Mouse (Mus musculus): ENCODE results near the gene Npas2. TPM values are rescaled to one million over a fixed set of nuclear protein-coding genes. Genes with fewer than 3 reads are reported as not detected.

Gene Npas2
- polyA plus RNA-seq, 1 experiment from 2014 or later = 0.86 TPM

GRCm38 (mm10) chr1:39228401-39228800, 34.9 kb downstream of the Npas2 start:
- H3K4me1 ChIP-seq = no peaks in the 10 kb centered on the region
- no peaks in the 10 kb centered on the region for H3K9me3 ChIP-seq
- no peak overlapping the region for H3K4me3 ChIP-seq
- H3K27ac ChIP-seq = no peak overlapping the region
- no peaks in the 10 kb centered on the region for H3K36me3 ChIP-seq
- no peak overlapping the region for H3K9ac ChIP-seq
- 93% methylated on average over 5 of the region's 5 CpGs for WGBS
- no peak overlapping the region for H3K4me2 ChIP-seq (replicated peaks)
- no peak for ATAC-seq (ENCODE audit: insufficient number of reproducible peaks, insufficient read depth, low FRiP score, low TSS enrichment)
- H3K27me3 ChIP-seq = no peaks in the 10 kb centered on the region

DNA sequence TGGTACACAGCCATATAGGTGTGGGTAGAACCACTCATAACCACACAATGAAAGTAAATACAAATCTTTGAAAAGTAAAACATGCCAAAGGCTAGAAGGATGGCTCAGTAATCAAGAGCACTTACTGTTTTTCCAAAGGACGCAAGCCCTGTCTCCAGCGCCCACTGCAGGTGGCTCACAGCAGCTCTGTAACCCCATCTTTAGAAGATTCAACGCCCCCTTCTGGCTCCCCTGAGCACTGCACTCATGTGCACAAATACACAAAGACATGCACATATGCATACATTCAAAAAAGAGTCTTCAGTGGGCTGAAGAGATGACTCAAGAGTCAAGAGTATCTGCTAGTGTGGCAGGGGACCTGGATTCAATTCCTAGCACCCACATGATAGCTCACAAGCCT, 36.5 kb downstream of the Npas2 start:
- Histone ChIP-seq H3K27me3 (no peaks in the 10 kb centered on the region), H3K9ac (no peak overlapping the region), H3K4me2 (replicated peaks) (no peak overlapping the region), H3K27ac (no peak overlapping the region), H3K4me3 (no peak overlapping the region), H3K4me1 (no peaks in the 10 kb centered on the region), H3K9me3 (no peaks in the 10 kb centered on the region), H3K36me3 (no peaks in the 10 kb centered on the region)
- 73% methylated on average over 3 of the region's 3 CpGs for WGBS
- no peak for ATAC-seq (ENCODE audit: insufficient number of reproducible peaks, insufficient read depth, low FRiP score, low TSS enrichment)

GRCm38 (mm10) chr1:39234815-39235449, 41.4 kb downstream of the Npas2 start:
- Histone ChIP-seq H3K4me2 (replicated peaks) (no peak overlapping the region), H3K9me3 (no peaks in the 10 kb centered on the region), H3K27me3 (no peaks in the 10 kb centered on the region), H3K4me3 (no peak overlapping the region), H3K36me3 (no peaks in the 10 kb centered on the region), H3K9ac (no peak overlapping the region), H3K4me1 (no peaks in the 10 kb centered on the region), H3K27ac (no peak overlapping the region)
- WGBS = 76% methylated on average over 11 of the region's 11 CpGs
- no peak for ATAC-seq (ENCODE audit: insufficient number of reproducible peaks, insufficient read depth, low FRiP score, low TSS enrichment)

DNA sequence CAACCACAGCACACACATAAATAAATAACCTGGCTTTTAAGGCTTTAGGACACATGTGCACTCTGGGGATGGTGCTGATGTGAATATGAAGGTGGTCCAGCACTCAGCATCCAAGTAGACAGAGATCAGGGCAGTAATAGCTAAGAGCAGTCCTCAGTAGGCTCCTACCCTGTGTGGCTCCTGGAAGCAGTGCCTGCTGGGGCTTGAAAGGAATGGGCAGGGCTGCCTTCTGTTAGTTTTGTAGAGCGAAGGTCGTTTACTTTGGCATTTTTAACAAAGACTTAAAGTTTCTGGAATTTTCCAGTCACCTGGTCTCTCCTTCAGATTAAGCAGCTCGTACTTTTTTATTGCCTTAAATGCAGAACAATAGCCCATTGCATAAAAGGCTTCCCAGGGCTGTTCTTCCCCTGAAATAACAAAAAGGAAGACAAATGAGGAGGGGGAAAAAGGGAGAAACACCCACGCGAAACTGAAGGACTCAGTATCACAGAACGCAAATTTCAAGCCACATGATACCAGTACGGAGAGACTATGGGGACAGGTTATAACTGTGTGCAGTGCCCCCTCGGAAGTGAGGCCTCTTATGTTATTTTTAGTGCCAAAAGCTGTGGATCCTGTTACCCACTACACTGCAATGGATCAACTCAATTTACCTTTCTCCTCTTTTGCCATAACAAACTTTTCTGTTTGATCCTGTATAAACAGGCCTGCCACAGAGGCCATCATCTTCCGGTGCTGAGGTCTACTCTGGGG, 44.1 kb downstream of the Npas2 start:
- Histone ChIP-seq H3K27ac (no peak overlapping the region), H3K4me3 (no peak overlapping the region), H3K36me3 (no peaks in the 10 kb centered on the region), H3K4me2 (replicated peaks) (no peak overlapping the region), H3K4me1 (no peaks in the 10 kb centered on the region), H3K9ac (no peak overlapping the region), H3K27me3 (no peaks in the 10 kb centered on the region), H3K9me3 (no peaks in the 10 kb centered on the region)
- WGBS = 61% methylated on average over 9 of the region's 9 CpGs
- ATAC-seq (ENCODE audit: insufficient number of reproducible peaks, insufficient read depth, low FRiP score, low TSS enrichment) = no peak

DNA sequence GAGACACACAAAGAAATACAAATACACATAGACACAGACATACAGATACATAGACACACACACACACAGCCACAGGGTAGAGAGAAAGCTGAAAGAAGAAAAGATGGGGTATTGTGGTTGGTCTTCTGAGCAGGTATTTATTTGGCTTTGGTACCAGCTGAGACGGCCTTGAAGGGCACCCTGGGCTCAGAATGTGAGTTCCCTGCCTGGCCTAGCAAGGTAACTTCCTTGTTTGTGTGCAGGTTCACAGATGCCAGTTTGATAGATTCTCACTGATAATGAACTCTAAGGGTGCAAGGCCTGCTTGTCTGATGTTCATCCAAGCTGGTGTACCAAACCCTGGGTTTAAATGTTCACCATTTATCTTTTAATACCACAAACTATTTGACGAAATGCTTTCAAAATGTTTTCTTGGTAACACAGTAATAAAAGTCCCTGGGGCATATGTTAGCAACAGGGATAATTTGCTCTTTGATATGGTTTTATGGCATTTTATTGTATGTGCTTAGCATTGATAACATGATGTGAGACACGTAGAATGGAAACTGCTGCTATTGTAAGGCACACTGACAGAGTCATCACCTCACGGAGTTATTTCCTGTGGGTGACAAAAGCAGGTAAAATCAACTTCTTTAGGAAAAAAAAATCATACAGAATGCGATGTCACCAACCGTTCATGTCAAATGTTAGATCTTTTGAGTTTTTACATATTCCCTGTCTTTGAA, 47.5 kb downstream of the Npas2 start:
- Histone ChIP-seq H3K9ac (no peak overlapping the region), H3K4me3 (no peak overlapping the region), H3K27ac (no peak overlapping the region), H3K4me1 (no peaks in the 10 kb centered on the region), H3K4me2 (replicated peaks) (no peak overlapping the region), H3K36me3 (no peaks in the 10 kb centered on the region), H3K9me3 (no peaks in the 10 kb centered on the region), H3K27me3 (no peaks in the 10 kb centered on the region)
- no peak for ATAC-seq (ENCODE audit: insufficient number of reproducible peaks, insufficient read depth, low FRiP score, low TSS enrichment)
- 85% methylated on average over 6 of the region's 6 CpGs for WGBS

DNA sequence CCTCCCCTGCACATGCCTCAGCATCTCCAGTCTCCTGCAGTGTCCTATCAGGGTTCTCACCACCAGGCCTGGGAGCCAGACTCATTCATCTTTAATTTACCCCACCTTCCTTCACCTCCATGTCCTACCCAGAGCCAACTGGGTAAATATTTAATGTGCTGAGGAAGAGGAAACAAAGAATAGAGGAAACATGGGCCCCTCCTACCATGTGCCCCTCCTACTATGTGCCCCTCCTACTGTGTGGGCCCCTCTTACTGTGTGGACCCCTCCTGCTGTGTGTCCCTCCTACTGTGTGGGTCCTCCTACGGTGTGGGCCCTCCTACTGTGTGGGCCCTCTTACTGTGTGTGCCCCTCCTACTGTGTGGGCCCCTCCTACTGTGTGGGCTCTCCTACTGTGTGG, 51.2 kb downstream of the Npas2 start:
- Histone ChIP-seq H3K27ac (no peak overlapping the region), H3K4me3 (no peak overlapping the region), H3K4me1 (no peaks in the 10 kb centered on the region), H3K9me3 (no peaks in the 10 kb centered on the region), H3K4me2 (replicated peaks) (no peak overlapping the region), H3K36me3 (no peaks in the 10 kb centered on the region), H3K27me3 (no peaks in the 10 kb centered on the region), H3K9ac (no peak overlapping the region)
- ATAC-seq (ENCODE audit: insufficient number of reproducible peaks, insufficient read depth, low FRiP score, low TSS enrichment) = no peak
- 41% methylated on average over 1 of the region's 1 CpGs for WGBS

DNA sequence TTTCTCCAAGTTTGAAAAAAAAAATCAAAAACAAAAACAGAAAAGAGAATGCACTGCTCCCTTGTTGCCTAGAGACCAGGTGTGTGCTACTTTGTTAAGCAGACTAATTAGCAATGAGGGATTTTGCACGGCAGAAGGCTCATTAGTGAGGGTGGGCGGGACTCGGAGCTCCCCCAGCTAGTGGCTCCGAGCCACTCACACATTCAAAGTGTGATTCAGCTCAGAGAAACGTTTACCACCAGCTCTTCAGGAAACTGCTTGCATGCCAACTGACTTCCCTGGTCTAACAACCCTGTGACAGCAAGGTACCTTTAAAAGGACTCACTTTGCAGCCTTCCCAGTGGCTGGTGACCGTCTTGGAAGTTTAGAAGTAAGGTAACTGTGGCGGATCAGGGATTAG, 58.1 kb downstream of the Npas2 start:
- Histone ChIP-seq H3K4me3 (no peak overlapping the region), H3K27me3 (no peaks in the 10 kb centered on the region), H3K9ac (no peak overlapping the region), H3K27ac (no peak overlapping the region), H3K4me1 (no peaks in the 10 kb centered on the region), H3K9me3 (no peaks in the 10 kb centered on the region), H3K36me3 (no peaks in the 10 kb centered on the region), H3K4me2 (replicated peaks) (no peak overlapping the region)
- ATAC-seq (ENCODE audit: insufficient number of reproducible peaks, insufficient read depth, low FRiP score, low TSS enrichment) = no peak
- WGBS = 50% methylated on average over 7 of the region's 7 CpGs

- Histone ChIP-seq H3K4me1 (no peaks in the 10 kb centered on the region), H3K27ac (no peak overlapping the region), H3K4me2 (replicated peaks) (no peak overlapping the region), H3K4me3 (no peak overlapping the region), H3K9ac (no peak overlapping the region), H3K9me3 (no peaks in the 10 kb centered on the region), H3K36me3 (no peaks in the 10 kb centered on the region), H3K27me3 (no peaks in the 10 kb centered on the region)
- ATAC-seq (ENCODE audit: insufficient number of reproducible peaks, insufficient read depth, low FRiP score, low TSS enrichment) = no peak
- WGBS = 74% methylated on average over 4 of the region's 4 CpGs
Measured at GRCm38 (mm10) chr1:39253771-39254170, 60.2 kb downstream of the Npas2 start.

GRCm38 (mm10) chr1:39256051-39256450, 62.5 kb downstream of the Npas2 start:
- Histone ChIP-seq H3K9me3 (no peaks in the 10 kb centered on the region), H3K27ac (no peak overlapping the region), H3K9ac (no peak overlapping the region), H3K27me3 (no peaks in the 10 kb centered on the region), H3K4me1 (no peaks in the 10 kb centered on the region), H3K4me2 (replicated peaks) (no peak overlapping the region), H3K36me3 (no peaks in the 10 kb centered on the region), H3K4me3 (no peak overlapping the region)
- ATAC-seq (ENCODE audit: insufficient number of reproducible peaks, insufficient read depth, low FRiP score, low TSS enrichment) = no peak
- 88% methylated on average over 9 of the region's 9 CpGs for WGBS

DNA sequence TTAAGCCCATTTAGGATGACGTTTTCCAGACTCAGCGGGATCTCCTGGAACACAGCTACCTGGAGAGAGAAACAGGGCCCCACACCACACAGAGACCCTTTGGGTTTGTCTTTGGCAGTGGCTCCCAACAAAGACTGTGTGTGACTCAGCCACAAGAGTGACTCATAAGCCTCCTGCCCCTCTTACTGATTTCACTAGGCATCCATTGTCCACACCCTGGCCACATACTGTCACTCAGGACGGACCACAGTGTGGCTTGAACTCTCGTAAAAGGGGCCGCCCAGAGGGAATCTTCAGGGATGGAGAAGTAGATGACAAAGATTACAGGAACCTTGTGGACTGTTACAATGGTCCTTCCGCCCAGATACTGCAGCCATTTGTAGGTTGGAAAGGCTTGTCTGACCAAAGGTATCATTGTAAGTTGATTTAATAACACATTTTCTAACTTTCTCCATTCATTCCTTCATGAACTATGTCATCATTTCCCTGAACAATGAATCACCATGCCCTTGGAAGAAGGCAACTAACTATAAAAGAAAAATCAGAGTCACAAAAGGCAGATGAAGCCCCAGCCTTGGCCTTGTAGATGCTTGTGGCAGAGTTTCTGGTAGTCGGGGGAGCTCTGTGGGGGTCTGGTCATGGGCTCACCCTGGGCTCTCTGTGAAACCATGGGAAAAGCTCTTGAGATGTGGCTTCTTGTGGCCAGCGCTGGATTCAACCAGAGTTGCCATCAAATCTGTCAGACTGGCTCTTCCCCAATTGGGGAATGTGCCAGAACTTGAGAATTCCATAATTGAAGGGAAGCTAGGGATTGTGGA, 63.2 kb downstream of the Npas2 start:
- no peaks in the 10 kb centered on the region for H3K27me3 ChIP-seq
- H3K9ac ChIP-seq = no peak overlapping the region
- H3K9me3 ChIP-seq = no peaks in the 10 kb centered on the region
- no peak overlapping the region for H3K4me3 ChIP-seq
- H3K4me1 ChIP-seq = no peaks in the 10 kb centered on the region
- no peak for ATAC-seq (ENCODE audit: insufficient number of reproducible peaks, insufficient read depth, low FRiP score, low TSS enrichment)
- 82% methylated on average over 8 of the region's 8 CpGs for WGBS
- no peak overlapping the region for H3K27ac ChIP-seq
- no peak overlapping the region for H3K4me2 ChIP-seq (replicated peaks)
- no peaks in the 10 kb centered on the region for H3K36me3 ChIP-seq

- Histone ChIP-seq H3K9ac (no peak overlapping the region), H3K27me3 (no peaks in the 10 kb centered on the region), H3K9me3 (no peaks in the 10 kb centered on the region), H3K4me1 (no peaks in the 10 kb centered on the region), H3K36me3 (no peaks in the 10 kb centered on the region), H3K27ac (no peak overlapping the region), H3K4me3 (no peak overlapping the region), H3K4me2 (replicated peaks) (no peak overlapping the region)
- 75% methylated on average over 3 of the region's 3 CpGs for WGBS
- ATAC-seq (ENCODE audit: insufficient number of reproducible peaks, insufficient read depth, low FRiP score, low TSS enrichment) = no peak
Measured at GRCm38 (mm10) chr1:39257331-39257594, 63.7 kb downstream of the Npas2 start.
